Mouse (Mus musculus): ENCODE data around the gene BC037034. TPM values are rescaled to one million over a fixed set of nuclear protein-coding genes. Genes with fewer than 3 reads are reported as not detected.

Gene BC037034
- polyA plus RNA-seq (2015; fragmentation: Nextera tagmentation; extraction: Ambion mirVana), result 11.1 and 14.0 TPM in 2 replicates

DNA sequence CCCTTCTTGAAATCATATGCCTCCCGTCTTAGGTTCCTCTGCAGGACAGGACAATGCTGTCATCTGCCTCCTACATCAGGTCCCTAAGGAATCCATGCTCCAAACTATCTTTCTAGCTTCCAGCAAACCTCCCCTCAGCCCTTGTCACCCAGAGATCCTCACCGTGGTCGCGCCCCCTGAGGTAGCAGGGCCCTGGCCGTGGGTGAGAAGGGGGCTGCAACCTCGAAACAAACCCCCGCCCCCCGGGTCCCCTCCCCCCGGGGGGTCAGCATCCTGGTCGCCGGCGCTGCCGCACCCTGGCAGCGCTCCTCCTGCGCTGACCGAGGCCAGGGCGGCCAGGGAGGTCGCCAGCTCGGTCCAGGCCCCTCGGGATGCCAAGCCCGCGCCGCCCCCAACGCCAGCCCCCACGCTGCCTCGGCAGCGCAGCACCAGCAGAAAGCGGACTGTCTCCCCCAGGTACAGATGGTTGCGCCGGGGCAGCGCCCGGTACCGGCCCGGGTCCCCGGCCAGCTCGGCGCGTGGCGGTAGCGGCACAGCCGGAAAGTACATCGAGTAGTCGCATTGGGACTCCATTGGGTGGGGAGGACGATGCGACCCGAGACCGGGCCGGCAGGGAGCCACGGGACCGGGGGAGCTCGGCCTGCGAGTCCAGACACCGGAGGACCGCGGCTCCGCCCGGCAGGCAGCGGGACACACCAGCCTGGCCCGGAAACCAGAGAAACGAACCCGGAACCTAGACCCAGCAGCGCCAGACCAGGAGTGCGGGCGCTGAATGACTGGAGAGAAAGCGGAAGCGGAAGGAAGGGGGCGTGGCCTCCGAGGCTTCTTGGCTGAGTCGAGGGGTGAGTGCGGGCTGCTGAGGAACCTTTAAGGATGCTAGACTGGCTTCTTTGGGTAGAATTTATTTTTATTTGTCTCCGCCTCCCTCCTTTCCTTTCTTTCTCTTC is at the start of gene BC037034:
Gene BC037034, minus strand, starts transcription at position 774 of the 947 bp plus-strand sequence.
- Histone ChIP-seq H3K27ac (ENCODE audit: low read length) (peak within 1 kb of the TSS; percentile 79), H3K27me3 (replicated peaks; ENCODE audit: control insufficient read depth, insufficient read depth, low read length) (no peaks in the 10 kb centered on the region), H3K4me1 (replicated peaks; ENCODE audit: control insufficient read depth, insufficient read depth, low read length) (peaks cover 20% of the 10 kb centered on the region), H3K9me3 (ENCODE audit: control insufficient read depth, low read length) (no peaks in the 10 kb centered on the region), H3K4me3 (replicated peaks; ENCODE audit: low read length) (peak within 1 kb of the TSS; percentile 82), H3K9ac (replicated peaks; ENCODE audit: low read depth, low read length) (peak within 1 kb of the TSS; percentile 89), H3K36me3 (ENCODE audit: control insufficient read depth, insufficient read depth) (peaks cover 14% of the 10 kb centered on the region), H3K4me2 (ENCODE audit: low read length) (peak within 1 kb of the TSS; percentile 57)
- WGBS, result under 1% methylated on average over 71 of the region's 71 CpGs
- ATAC-seq, result peak; percentile 95

DNA sequence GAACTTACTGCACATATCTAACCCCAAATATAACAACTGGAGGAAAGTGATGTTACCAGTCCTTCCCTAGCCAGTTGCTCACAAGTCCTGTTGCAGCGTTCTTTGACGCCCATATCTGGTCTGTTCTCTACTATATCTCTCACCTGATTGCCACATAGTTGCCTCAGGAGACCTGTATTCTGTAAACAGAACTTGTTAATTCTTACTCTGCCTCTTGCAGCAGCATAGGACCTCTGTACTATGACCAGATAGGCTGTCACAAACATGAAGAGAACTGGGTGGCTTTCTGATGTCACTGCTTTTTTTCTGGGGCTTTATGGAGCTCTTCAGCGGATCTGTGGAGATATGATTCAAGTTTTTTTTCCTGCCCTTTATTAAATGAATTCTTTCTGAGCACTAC is 49.0 kb upstream of the BC037034 start:
- H3K36me3 ChIP-seq (ENCODE audit: control insufficient read depth, insufficient read depth), result no peaks in the 10 kb centered on the region
- no peak for ATAC-seq
- H3K27me3 ChIP-seq (replicated peaks; ENCODE audit: control insufficient read depth, insufficient read depth, low read length), result no peaks in the 10 kb centered on the region
- no peak overlapping the region for H3K9ac ChIP-seq (replicated peaks; ENCODE audit: low read depth, low read length)
- no peaks in the 10 kb centered on the region for H3K4me1 ChIP-seq (replicated peaks; ENCODE audit: control insufficient read depth, insufficient read depth, low read length)
- H3K4me2 ChIP-seq (ENCODE audit: low read length), result no peak overlapping the region
- H3K27ac ChIP-seq (ENCODE audit: low read length), result no peak overlapping the region
- WGBS, result 93% methylated on average over 3 of the region's 3 CpGs
- H3K9me3 ChIP-seq (ENCODE audit: control insufficient read depth, low read length), result no peaks in the 10 kb centered on the region
- no peak overlapping the region for H3K4me3 ChIP-seq (replicated peaks; ENCODE audit: low read length)

DNA sequence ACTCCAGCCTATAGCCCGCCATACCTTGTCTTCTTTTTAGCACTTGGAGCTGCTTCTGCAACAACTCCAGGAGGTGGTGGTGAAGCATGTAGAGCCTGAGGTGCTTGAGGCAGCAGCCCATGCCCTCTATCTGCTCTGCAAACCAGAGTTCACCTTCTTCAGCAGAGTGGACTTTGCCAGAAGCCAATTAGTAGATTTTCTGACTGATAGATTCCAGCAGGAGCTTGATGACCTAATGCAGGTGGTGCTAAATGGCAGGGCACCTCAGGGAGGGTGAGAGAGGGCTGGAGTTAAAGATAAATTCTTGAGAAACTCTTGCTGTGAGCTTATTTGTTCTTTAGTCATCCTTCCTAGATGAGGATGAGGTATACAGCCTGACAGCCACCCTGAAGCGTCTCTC is 35.8 kb upstream of the BC037034 start:
- H3K27me3 ChIP-seq (replicated peaks; ENCODE audit: control insufficient read depth, insufficient read depth, low read length), result no peaks in the 10 kb centered on the region
- no peak overlapping the region for H3K4me3 ChIP-seq (replicated peaks; ENCODE audit: low read length)
- no peak overlapping the region for H3K27ac ChIP-seq (ENCODE audit: low read length)
- H3K4me1 ChIP-seq (replicated peaks; ENCODE audit: control insufficient read depth, insufficient read depth, low read length), result no peaks in the 10 kb centered on the region
- ATAC-seq, result no peak
- no peak overlapping the region for H3K4me2 ChIP-seq (ENCODE audit: low read length)
- H3K9me3 ChIP-seq (ENCODE audit: control insufficient read depth, low read length), result no peaks in the 10 kb centered on the region
- WGBS, result 82% methylated on average over 2 of the region's 2 CpGs
- H3K9ac ChIP-seq (replicated peaks; ENCODE audit: low read depth, low read length), result no peak overlapping the region
- no peaks in the 10 kb centered on the region for H3K36me3 ChIP-seq (ENCODE audit: control insufficient read depth, insufficient read depth)

DNA sequence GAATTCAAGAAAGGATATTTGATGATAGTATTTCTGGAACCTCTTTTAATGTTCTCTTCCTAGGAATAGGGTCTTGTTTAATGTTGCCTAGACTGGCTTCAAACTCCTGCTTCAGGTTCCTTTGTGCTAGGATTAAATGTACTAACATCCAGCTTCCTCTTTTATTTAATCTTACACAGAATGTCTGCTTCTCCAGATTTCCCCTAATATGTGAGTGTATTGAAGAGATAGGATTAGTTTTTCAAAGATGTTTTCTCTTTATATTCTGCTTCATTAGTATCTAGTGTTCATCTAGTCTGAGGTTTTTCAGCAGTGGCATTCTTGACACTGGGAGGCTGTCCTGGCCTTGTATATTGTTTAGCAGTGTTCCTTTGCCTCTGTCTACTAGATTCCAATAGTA is 30.3 kb upstream of the BC037034 start:
- Histone ChIP-seq H3K4me1 (replicated peaks; ENCODE audit: control insufficient read depth, insufficient read depth, low read length) (no peaks in the 10 kb centered on the region), H3K27me3 (replicated peaks; ENCODE audit: control insufficient read depth, insufficient read depth, low read length) (no peaks in the 10 kb centered on the region), H3K9me3 (ENCODE audit: control insufficient read depth, low read length) (no peaks in the 10 kb centered on the region)

DNA sequence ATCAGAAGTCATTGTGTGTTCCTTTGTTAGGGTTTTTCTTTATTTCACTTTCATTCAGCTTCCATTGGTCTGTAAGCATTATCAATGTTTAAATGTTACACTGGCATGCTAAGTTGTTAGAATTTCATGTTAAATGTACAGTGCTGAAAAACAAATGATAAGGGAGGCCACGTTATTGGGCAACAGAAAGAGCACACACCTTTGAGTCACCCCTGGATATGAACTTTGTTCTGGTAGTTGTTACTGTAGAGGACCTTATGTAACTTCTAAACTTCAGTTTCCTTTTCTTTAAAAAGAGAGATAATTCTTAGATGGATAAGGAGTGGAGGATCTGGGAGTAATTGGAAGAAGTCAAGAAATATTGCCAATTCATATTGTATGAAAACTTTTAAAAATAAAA is 27.8 kb upstream of the BC037034 start:
- H3K36me3 ChIP-seq (ENCODE audit: control insufficient read depth, insufficient read depth), result no peaks in the 10 kb centered on the region
- no peak overlapping the region for H3K4me3 ChIP-seq (replicated peaks; ENCODE audit: low read length)
- no peak overlapping the region for H3K9ac ChIP-seq (replicated peaks; ENCODE audit: low read depth, low read length)
- H3K27me3 ChIP-seq (replicated peaks; ENCODE audit: control insufficient read depth, insufficient read depth, low read length), result no peaks in the 10 kb centered on the region
- H3K4me1 ChIP-seq (replicated peaks; ENCODE audit: control insufficient read depth, insufficient read depth, low read length), result no peaks in the 10 kb centered on the region
- no peaks in the 10 kb centered on the region for H3K9me3 ChIP-seq (ENCODE audit: control insufficient read depth, low read length)
- no peak overlapping the region for H3K4me2 ChIP-seq (ENCODE audit: low read length)
- 80% methylated on average over 1 of the region's 1 CpGs for WGBS
- H3K27ac ChIP-seq (ENCODE audit: low read length), result no peak overlapping the region
- no peak for ATAC-seq

More for the DNA sequence above, 30.3 kb upstream of the BC037034 start:
- no peak overlapping the region for H3K27ac ChIP-seq (ENCODE audit: low read length)
- no peaks in the 10 kb centered on the region for H3K36me3 ChIP-seq (ENCODE audit: control insufficient read depth, insufficient read depth)
- no peak overlapping the region for H3K4me3 ChIP-seq (replicated peaks; ENCODE audit: low read length)
- no peak overlapping the region for H3K9ac ChIP-seq (replicated peaks; ENCODE audit: low read depth, low read length)
- H3K4me2 ChIP-seq (ENCODE audit: low read length), result no peak overlapping the region
- no peak for ATAC-seq

- H3K4me3 ChIP-seq (replicated peaks; ENCODE audit: low read length), result no peak overlapping the region
- H3K36me3 ChIP-seq (ENCODE audit: control insufficient read depth, insufficient read depth), result no peaks in the 10 kb centered on the region
- no peaks in the 10 kb centered on the region for H3K9me3 ChIP-seq (ENCODE audit: control insufficient read depth, low read length)
- H3K4me1 ChIP-seq (replicated peaks; ENCODE audit: control insufficient read depth, insufficient read depth, low read length), result no peaks in the 10 kb centered on the region
- no peaks in the 10 kb centered on the region for H3K27me3 ChIP-seq (replicated peaks; ENCODE audit: control insufficient read depth, insufficient read depth, low read length)
- no peak overlapping the region for H3K4me2 ChIP-seq (ENCODE audit: low read length)
- ATAC-seq, result no peak
- no peak overlapping the region for H3K27ac ChIP-seq (ENCODE audit: low read length)
- whole genome bisulfite sequencing, result 74% methylated on average over 3 of the region's 3 CpGs
- H3K9ac ChIP-seq (replicated peaks; ENCODE audit: low read depth, low read length), result no peak overlapping the region
Measured at GRCm38 (mm10) chr5:138287861-138288260, 24.0 kb upstream of the BC037034 start.

DNA sequence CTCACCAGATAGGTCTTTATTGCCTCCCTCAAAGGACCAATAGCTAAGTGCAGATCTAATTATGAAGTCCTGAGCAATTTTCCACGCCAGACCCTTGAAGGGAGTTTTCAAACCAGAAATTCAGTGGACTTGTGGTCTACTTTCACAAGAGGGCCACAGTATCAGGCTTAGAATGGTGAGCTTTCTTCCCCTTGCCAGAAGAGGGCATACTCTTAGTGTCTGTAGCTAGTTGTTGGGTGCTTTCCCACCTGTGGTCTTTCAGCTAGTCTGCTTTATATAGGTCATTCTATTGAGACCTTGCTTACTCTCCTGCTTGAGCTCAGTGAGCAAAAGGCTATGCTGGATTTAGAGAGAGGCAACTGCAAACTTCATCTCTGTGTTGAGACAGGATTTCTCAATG is 19.7 kb upstream of the BC037034 start:
- Histone ChIP-seq H3K4me2 (ENCODE audit: low read length) (no peak overlapping the region), H3K4me1 (replicated peaks; ENCODE audit: control insufficient read depth, insufficient read depth, low read length) (peaks cover 10% of the 10 kb centered on the region), H3K9me3 (ENCODE audit: control insufficient read depth, low read length) (peaks cover 7% of the 10 kb centered on the region), H3K4me3 (replicated peaks; ENCODE audit: low read length) (no peak overlapping the region), H3K9ac (replicated peaks; ENCODE audit: low read depth, low read length) (no peak overlapping the region), H3K27me3 (replicated peaks; ENCODE audit: control insufficient read depth, insufficient read depth, low read length) (0 out of 2 replicates have a peak, but pooled peaks cover 2% of the 10 kb centered on the region), H3K36me3 (ENCODE audit: control insufficient read depth, insufficient read depth) (no peaks in the 10 kb centered on the region), H3K27ac (ENCODE audit: low read length) (no peak overlapping the region)
- WGBS, result 55% methylated on average over 1 of the region's 1 CpGs
- ATAC-seq, result no peak

- Histone ChIP-seq H3K4me3 (replicated peaks; ENCODE audit: low read length) (no peak overlapping the region), H3K4me2 (ENCODE audit: low read length) (no peak overlapping the region), H3K4me1 (replicated peaks; ENCODE audit: control insufficient read depth, insufficient read depth, low read length) (peaks cover 27% of the 10 kb centered on the region), H3K27me3 (replicated peaks; ENCODE audit: control insufficient read depth, insufficient read depth, low read length) (0 out of 2 replicates have a peak, but pooled peaks cover 2% of the 10 kb centered on the region), H3K36me3 (ENCODE audit: control insufficient read depth, insufficient read depth) (0 out of 2 replicates have a peak, but pooled peaks cover 7% of the 10 kb centered on the region), H3K9ac (replicated peaks; ENCODE audit: low read depth, low read length) (no peak overlapping the region), H3K9me3 (ENCODE audit: control insufficient read depth, low read length) (peaks cover 7% of the 10 kb centered on the region), H3K27ac (ENCODE audit: low read length) (no peak overlapping the region)
- no peak for ATAC-seq
- 79% methylated on average over 2 of the region's 2 CpGs for WGBS
Measured at GRCm38 (mm10) chr5:138281798-138282197, 18.0 kb upstream of the BC037034 start.

GRCm38 (mm10) chr5:138280829-138281228 is 17.0 kb upstream of the BC037034 start:
- WGBS, result 92% methylated on average over 15 of the region's 15 CpGs
- no peak overlapping the region; the same call in 1 of the 2 replicates for H3K4me3 ChIP-seq (replicated peaks; ENCODE audit: low read length)
- H3K9ac ChIP-seq (replicated peaks; ENCODE audit: low read depth, low read length), result no peak overlapping the region

More at GRCm38 (mm10) chr5:138280829-138281228, 17.0 kb upstream of the BC037034 start:
- ATAC-seq, result no peak
- Histone ChIP-seq H3K4me1 (replicated peaks; ENCODE audit: control insufficient read depth, insufficient read depth, low read length) (peaks cover 37% of the 10 kb centered on the region), H3K9me3 (ENCODE audit: control insufficient read depth, low read length) (peaks cover 7% of the 10 kb centered on the region), H3K4me2 (ENCODE audit: low read length) (no peak overlapping the region), H3K27ac (ENCODE audit: low read length) (no peak overlapping the region), H3K27me3 (replicated peaks; ENCODE audit: control insufficient read depth, insufficient read depth, low read length) (0 out of 2 replicates have a peak, but pooled peaks cover 2% of the 10 kb centered on the region), H3K36me3 (ENCODE audit: control insufficient read depth, insufficient read depth) (0 out of 2 replicates have a peak, but pooled peaks cover 8% of the 10 kb centered on the region)
